Mouse (Mus musculus): Measurements from ENCODE around the gene Foxa1. TPM values are rescaled to one million over a fixed set of nuclear protein-coding genes. Genes with fewer than 3 reads are reported as not detected.

Foxa1 gene
- total RNA-seq (2023) = not detected

GRCm38 (mm10) chr12:57546415-57547201, at the start of gene Foxa1:
Gene Foxa1 (minus strand): TSS chr12:57546916.

GRCm38 (mm10) chr12:57563909-57564308, 17.2 kb upstream of the Foxa1 start, which contains the start of gene Ttc6:
Gene Ttc6 (plus strand): TSS chr12:57564113.

Other genes starting within 250 kb of the Foxa1 start
- not detected for gene Ttc6, start 17.2 kb upstream of the Foxa1 start, total RNA-seq (2023)